Mouse (Mus musculus): ENCODE measurements at regions not wholly inside any gene's neighbourhood (a gene's known extent, or its start where the extent isn't known, plus 50 kb on each side); places are given as distances from the start of the nearest gene placed in this dataset.

DNA sequence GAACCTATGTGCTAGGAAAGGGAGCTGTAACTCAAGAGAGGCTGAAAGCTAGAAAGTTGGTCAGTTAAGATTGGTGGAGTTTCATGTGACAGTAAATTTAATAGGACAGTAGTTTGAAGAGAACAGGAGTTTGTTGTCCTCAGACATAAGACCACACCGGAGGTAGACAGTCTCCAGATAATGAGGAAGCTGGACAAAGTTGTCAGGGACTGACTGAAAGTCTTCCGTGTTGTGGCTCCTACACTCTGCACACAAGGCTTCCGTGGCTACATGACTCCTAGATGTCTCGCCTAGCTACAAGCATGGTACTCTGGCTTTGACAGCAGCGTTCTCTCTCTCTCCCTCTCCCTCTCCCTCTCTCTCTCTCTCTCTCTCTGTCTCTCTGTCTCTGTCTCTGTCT lies 171.9 kb upstream of the Rreb1 start:
- no peak overlapping the region for H3K9ac ChIP-seq (replicated peaks; ENCODE audit: low read length, poor library complexity, severe bottlenecking)

DNA sequence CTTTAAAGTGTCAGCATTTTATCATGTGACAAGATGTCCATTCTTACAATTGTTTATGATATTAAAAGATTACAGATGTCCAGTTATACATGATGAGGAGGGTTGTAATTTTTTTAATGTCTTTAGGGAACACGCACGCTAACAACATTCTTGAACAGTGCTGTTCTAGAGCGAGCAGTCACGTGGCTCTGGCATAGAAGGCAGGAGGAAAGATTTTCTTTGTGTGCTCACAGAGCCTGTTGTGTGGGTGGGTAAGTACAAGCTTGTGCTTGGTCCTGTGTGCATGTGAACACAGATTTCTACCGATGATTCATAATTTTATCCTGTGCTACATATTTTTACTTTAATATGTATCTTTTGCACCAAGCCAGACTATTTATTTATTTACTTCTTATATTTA lies 169.1 kb upstream of the Rreb1 start:
- 89% methylated on average over 5 of the region's 5 CpGs for WGBS
- no peak for ATAC-seq (ENCODE audit: low FRiP score)

More for the DNA sequence above, 171.9 kb upstream of the Rreb1 start:
- ATAC-seq (ENCODE audit: low FRiP score), result no peak
- 92% methylated on average over 5 of the region's 5 CpGs for WGBS
- H3K9me3 ChIP-seq (ENCODE audit: low read length), result no peaks in the 10 kb centered on the region
- H3K4me2 ChIP-seq (ENCODE audit: low read depth, low read length, poor library complexity, severe bottlenecking), result no peak overlapping the region
- no peaks in the 10 kb centered on the region for H3K36me3 ChIP-seq (ENCODE audit: insufficient read depth, low read length)
- DNase-seq (ENCODE audit: low spot score), result no peak
- H3K4me3 ChIP-seq (ENCODE audit: low read depth, low read length), result no peak overlapping the region
- no peak overlapping the region for H3K27ac ChIP-seq (ENCODE audit: low read depth, low read length)
- no peaks in the 10 kb centered on the region for H3K27me3 ChIP-seq (ENCODE audit: insufficient read depth, low read length)
- H3K4me1 ChIP-seq (ENCODE audit: insufficient read depth, low read length), result no peaks in the 10 kb centered on the region
- TF ChIP-seq CTCF (IDR thresholded peaks at IDR 0.05), result no peak

DNA sequence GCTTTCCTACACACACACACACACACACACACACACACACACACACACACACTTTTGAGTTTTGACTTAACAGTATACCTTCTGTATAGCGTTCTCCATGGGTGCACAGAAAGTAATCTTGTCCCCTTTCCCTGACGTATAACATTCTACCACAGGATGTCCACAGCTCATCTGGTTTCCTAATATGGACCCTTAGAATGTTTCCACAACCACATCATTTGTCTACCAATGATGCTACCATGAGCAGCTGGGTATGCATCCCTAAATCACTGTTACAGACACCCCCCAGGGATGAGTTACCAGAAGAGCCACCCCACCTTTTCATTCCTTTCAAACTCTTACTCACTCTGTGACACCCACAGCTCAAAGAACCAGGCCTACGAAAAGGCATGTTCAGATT lies 166.8 kb upstream of the Rreb1 start:
- Histone ChIP-seq H3K27me3 (ENCODE audit: insufficient read depth, low read length) (no peaks in the 10 kb centered on the region), H3K27ac (ENCODE audit: low read depth, low read length) (no peak overlapping the region)

More for the DNA sequence above, 169.1 kb upstream of the Rreb1 start:
- Histone ChIP-seq H3K4me3 (ENCODE audit: low read depth, low read length) (no peak overlapping the region), H3K9ac (replicated peaks; ENCODE audit: low read length, poor library complexity, severe bottlenecking) (no peak overlapping the region), H3K4me1 (ENCODE audit: insufficient read depth, low read length) (no peaks in the 10 kb centered on the region), H3K27ac (ENCODE audit: low read depth, low read length) (no peak overlapping the region), H3K4me2 (ENCODE audit: low read depth, low read length, poor library complexity, severe bottlenecking) (no peak overlapping the region), H3K9me3 (ENCODE audit: low read length) (no peaks in the 10 kb centered on the region), H3K36me3 (ENCODE audit: insufficient read depth, low read length) (no peaks in the 10 kb centered on the region), H3K27me3 (ENCODE audit: insufficient read depth, low read length) (no peaks in the 10 kb centered on the region)
- TF ChIP-seq CTCF (IDR thresholded peaks at IDR 0.05), result no peak
- DNase-seq (ENCODE audit: low spot score), result no peak

DNA sequence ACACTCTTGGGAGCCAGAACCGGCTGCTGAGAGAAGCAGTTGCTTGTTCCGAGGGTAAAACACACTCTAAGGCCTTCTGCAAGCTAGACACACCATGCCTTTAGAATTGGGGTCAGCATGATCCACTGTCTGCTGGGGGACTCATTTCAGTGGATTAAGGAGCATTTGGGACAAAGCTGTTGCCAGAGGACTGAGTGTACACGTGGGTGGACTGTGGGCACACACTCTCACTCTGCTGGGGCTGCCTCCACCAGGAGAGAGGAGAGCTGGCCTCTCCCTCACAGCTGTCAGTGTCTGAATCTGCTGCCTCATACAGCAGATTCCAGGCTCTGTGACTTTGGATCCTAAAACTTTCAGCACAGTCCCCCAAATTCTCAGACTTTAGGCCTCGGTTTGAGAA lies 161.2 kb upstream of the Rreb1 start:
- DNase-seq (ENCODE audit: low spot score) (no peak), ATAC-seq (ENCODE audit: low FRiP score) (no peak)
- no peak overlapping the region for H3K4me3 ChIP-seq (ENCODE audit: low read depth, low read length)
- H3K4me1 ChIP-seq (ENCODE audit: insufficient read depth, low read length), result no peaks in the 10 kb centered on the region
- H3K4me2 ChIP-seq (ENCODE audit: low read depth, low read length, poor library complexity, severe bottlenecking), result no peak overlapping the region
- H3K36me3 ChIP-seq (ENCODE audit: insufficient read depth, low read length), result no peaks in the 10 kb centered on the region
- WGBS, result 76% methylated on average over 4 of the region's 4 CpGs
- no peak for TF ChIP-seq CTCF (IDR thresholded peaks at IDR 0.05)
- no peak overlapping the region for H3K27ac ChIP-seq (ENCODE audit: low read depth, low read length)
- no peak overlapping the region for H3K9ac ChIP-seq (replicated peaks; ENCODE audit: low read length, poor library complexity, severe bottlenecking)
- H3K27me3 ChIP-seq (ENCODE audit: insufficient read depth, low read length), result no peaks in the 10 kb centered on the region
- no peaks in the 10 kb centered on the region for H3K9me3 ChIP-seq (ENCODE audit: low read length)

More for the DNA sequence above, 166.8 kb upstream of the Rreb1 start:
- no peaks in the 10 kb centered on the region for H3K36me3 ChIP-seq (ENCODE audit: insufficient read depth, low read length)
- TF ChIP-seq CTCF (IDR thresholded peaks at IDR 0.05), result no peak
- H3K4me1 ChIP-seq (ENCODE audit: insufficient read depth, low read length), result no peaks in the 10 kb centered on the region
- H3K4me3 ChIP-seq (ENCODE audit: low read depth, low read length), result no peak overlapping the region
- ATAC-seq (ENCODE audit: low FRiP score), result no peak
- DNase-seq (ENCODE audit: low spot score), result no peak
- H3K9me3 ChIP-seq (ENCODE audit: low read length), result no peaks in the 10 kb centered on the region
- H3K9ac ChIP-seq (replicated peaks; ENCODE audit: low read length, poor library complexity, severe bottlenecking), result no peak overlapping the region
- H3K4me2 ChIP-seq (ENCODE audit: low read depth, low read length, poor library complexity, severe bottlenecking), result no peak overlapping the region
- WGBS, result 85% methylated on average over 3 of the region's 3 CpGs

DNA sequence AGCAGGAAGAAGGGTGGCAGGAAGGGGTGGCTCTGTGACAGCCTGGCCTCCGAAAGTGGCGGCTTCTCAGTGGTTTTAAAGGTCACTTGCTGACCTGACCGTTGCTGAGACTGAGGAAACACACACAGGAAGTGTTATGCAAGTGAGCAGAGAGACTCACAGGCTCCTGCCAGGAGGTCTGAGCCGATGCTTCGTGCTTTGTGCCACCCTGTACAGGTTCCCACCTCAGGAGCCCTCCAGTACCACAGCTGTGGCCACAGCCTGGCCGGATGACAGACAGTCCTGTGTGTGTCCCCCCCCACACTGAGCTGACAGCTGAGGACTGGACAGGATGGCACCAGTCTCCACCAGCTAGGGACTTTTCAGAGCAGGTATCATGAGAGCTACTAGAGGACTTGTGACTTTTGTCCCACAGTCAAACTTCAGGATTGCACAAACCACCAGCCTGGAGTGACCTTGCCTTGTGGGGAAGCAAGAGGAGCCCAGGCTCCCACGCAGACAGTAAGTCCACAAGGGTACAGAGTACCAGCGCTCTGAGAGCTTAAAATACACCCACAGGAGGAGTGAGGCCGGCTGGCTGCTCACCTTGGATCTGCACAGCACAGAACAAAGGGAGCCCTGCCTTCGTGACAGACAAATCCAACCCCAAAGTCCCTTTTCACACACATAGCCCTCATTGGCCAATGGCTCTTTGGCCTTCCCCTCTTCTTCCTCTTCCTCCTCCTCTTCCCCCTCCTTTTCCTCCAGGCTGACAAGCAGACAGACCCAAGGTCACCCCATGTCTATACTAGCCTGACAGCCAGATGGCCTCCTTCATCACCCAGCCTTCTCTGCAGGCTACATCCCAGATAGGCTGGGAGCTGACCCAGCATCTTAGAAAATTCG lies 158.1 kb upstream of the Rreb1 start:
- H3K36me3 ChIP-seq (ENCODE audit: insufficient read depth, low read length), result no peaks in the 10 kb centered on the region
- ATAC-seq (ENCODE audit: low FRiP score), result no peak
- H3K27me3 ChIP-seq (ENCODE audit: insufficient read depth, low read length), result no peaks in the 10 kb centered on the region
- H3K9me3 ChIP-seq (ENCODE audit: low read length), result no peaks in the 10 kb centered on the region
- DNase-seq (ENCODE audit: low spot score), result no peak
- H3K4me3 ChIP-seq (ENCODE audit: low read depth, low read length), result no peak overlapping the region
- 66% methylated on average over 11 of the region's 11 CpGs for WGBS
- no peak overlapping the region for H3K4me2 ChIP-seq (ENCODE audit: low read depth, low read length, poor library complexity, severe bottlenecking)
- no peak overlapping the region for H3K9ac ChIP-seq (replicated peaks; ENCODE audit: low read length, poor library complexity, severe bottlenecking)
- no peak for TF ChIP-seq CTCF (IDR thresholded peaks at IDR 0.05)
- no peak overlapping the region; the same call in 1 of the 2 replicates for H3K27ac ChIP-seq (ENCODE audit: low read depth, low read length)
- H3K4me1 ChIP-seq (ENCODE audit: insufficient read depth, low read length), result no peaks in the 10 kb centered on the region

DNA sequence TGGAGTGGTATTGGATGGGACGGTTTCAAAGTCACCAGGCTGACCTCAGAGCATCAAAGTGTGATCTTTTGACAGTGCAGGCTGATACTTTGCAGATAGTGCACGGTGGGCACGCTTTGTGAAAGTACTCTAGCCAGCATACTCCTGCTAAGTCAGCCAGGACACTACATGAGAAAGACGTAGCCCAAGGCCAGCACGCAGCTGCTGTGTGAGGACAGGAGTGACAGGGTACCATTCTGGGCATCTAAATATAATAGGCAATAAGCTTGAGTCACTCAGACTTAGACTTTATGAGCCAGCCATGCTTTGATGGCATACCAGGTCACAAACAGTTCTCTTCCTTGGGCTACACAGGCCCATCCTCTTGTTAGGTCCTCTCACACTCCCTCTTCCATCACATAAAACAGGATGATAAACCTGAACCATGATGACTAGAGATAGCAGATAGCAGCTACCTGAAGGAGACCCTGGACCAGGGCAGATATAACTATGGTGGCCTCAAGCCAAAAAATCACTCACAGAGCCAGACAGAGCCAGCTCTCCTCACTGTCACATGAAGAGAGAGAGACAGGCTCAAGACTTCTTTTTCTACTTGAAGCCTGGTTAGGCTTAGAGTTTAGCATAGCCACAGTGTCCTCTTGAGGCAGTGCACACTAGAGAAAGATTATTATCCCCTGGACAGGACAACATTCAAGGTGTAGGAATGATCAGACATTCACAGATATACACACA lies 156.7 kb upstream of the Rreb1 start:
- H3K9ac ChIP-seq (replicated peaks; ENCODE audit: low read length, poor library complexity, severe bottlenecking), result no peak overlapping the region
- ATAC-seq (ENCODE audit: low FRiP score) (no peak), DNase-seq (ENCODE audit: low spot score) (no peak)
- H3K4me2 ChIP-seq (ENCODE audit: low read depth, low read length, poor library complexity, severe bottlenecking), result no peak overlapping the region
- no peaks in the 10 kb centered on the region for H3K9me3 ChIP-seq (ENCODE audit: low read length)
- no peak overlapping the region for H3K27ac ChIP-seq (ENCODE audit: low read depth, low read length)
- H3K4me1 ChIP-seq (ENCODE audit: insufficient read depth, low read length), result no peaks in the 10 kb centered on the region
- TF ChIP-seq CTCF (IDR thresholded peaks at IDR 0.05), result peak; percentile 28
- no peak overlapping the region for H3K4me3 ChIP-seq (ENCODE audit: low read depth, low read length)
- WGBS, result 95% methylated on average over 5 of the region's 5 CpGs
- H3K27me3 ChIP-seq (ENCODE audit: insufficient read depth, low read length), result no peaks in the 10 kb centered on the region
- H3K36me3 ChIP-seq (ENCODE audit: insufficient read depth, low read length), result no peaks in the 10 kb centered on the region
